Mouse (Mus musculus): ENCODE measurements around the gene Abca2.
"Not testable (repeated sequence)": the region's sequence is repeated elsewhere in the genome, so short reads cannot be mapped to it uniquely, and the experiment has no call there.

The Abca2 gene

DNA sequence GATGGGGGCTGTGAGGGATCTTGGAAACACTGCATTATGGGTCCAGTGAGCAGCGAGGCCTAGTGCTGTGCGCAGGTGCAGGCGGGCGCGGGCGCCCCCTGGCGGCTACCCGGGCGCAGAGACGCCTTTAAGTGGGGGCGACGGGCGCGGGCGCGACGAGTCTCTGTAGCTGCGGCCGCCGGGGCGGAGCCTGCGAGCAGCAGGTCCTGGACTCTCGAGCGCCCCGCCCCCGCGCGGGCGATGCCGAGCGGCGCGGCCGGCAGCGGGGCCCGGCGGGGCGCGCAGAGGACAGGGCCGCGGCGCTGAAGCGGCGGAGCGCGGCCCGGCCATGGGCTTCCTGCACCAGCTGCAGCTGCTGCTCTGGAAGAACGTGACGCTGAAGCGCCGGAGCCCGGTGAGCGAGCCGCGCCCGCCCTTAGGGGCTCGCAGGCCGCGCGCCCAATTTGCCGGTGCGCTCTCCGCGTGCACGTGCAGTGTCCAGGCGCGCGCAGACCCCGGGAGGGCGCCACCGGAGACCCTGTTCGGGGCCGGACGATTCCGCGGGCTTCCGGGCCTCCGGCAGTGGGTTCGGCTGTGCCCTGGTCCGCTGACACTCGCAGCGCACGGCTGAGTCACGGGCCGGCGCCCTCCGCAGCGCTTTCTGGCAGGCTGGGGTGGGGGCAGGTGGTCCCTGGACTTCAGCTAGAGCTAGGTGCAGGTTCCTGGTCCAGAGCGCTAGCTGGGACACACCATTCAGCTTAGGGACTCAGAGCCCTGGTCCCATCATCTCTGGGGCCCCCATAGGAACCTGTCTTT, at the start of gene Abca2:
Gene Abca2, plus strand, starts transcription at position 262 of the 795 bp plus-strand sequence.
- peak; percentile 96 for DNase-seq

DNA sequence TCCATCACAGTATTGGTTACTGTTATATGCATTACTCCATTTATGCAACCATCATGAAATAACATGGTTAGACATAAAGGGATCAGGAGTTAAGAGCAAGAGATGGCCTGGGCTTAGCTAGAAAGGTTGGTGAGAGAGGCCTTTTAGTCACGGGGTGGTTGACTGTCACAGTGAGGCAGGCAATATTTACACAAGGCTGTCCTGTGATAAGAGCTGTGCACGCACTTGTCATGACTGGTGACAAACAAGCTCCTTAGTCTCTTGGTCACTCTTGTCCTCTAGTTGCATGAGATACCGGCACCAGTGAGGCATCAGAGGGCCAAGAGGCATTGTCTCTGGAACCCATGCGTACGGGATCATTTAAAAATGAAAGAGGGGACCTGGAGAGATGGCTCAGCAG, 44.0 kb upstream of the Abca2 start:
- no peak for DNase-seq

DNA sequence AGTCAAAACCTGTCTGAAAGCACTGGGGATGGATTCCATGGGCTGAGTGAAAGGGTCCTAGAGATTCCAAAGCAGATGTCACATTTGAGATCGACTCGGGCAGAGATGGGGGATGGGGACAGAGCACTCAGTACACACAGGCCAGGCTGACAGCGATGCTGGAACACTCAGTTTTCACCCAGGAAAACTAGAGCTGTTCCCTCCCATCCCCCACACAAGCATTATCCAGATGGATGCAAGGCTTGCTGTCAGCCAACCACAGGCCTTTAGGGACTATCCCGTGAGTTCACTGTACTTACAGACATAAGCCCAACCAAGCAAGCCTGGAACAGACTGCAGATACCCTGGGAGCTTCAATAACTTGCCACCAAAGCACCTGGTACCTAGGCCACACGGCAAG, 37.2 kb upstream of the Abca2 start:
- no peak for DNase-seq

DNA sequence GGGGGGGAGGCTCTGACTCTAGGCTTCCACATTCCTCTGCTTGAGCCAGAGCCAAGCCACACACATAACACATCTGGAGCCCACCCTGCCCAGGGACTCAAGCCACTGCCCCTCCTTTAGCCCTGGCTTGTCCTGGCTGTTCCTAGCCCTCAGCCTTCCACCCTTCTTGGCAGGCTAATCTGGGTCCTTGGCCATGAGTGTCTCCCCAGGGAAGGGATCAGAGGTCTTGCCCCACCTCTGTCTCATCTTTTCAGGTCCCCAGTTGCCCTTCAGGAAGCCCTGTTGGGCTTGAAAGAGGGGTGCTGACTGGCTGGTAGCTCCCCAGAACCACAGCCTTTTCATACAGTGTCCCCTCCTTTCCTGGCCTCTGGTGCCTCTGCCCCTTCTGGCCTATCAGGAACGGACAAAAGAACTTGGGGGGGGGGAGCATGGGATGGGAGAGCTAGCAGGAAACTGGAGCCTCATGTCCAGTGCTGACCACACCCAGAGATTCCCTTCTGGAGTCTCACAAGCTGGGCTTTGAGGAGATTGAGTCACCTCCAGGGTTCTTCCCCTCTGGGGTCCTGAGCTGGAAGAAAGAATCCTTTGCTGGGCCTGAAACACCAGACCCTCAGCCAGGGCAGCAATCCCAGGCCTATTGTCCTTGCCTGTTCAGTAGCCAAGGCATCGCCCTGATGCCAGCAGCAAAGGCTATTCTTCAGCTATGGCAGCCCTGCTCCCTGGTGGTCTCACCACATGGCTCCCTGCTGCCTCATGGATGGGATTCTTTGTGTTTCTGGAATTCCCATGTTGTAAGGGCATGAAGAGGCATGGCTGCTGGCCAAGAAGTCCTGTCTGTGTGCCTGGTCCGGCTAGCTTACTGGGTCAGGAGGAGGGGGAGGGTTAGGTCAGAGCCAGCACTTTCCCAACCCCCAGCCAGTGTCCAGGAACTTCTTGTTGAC, 34.0 kb upstream of the Abca2 start:
- peak; percentile 27 for DNase-seq

DNA sequence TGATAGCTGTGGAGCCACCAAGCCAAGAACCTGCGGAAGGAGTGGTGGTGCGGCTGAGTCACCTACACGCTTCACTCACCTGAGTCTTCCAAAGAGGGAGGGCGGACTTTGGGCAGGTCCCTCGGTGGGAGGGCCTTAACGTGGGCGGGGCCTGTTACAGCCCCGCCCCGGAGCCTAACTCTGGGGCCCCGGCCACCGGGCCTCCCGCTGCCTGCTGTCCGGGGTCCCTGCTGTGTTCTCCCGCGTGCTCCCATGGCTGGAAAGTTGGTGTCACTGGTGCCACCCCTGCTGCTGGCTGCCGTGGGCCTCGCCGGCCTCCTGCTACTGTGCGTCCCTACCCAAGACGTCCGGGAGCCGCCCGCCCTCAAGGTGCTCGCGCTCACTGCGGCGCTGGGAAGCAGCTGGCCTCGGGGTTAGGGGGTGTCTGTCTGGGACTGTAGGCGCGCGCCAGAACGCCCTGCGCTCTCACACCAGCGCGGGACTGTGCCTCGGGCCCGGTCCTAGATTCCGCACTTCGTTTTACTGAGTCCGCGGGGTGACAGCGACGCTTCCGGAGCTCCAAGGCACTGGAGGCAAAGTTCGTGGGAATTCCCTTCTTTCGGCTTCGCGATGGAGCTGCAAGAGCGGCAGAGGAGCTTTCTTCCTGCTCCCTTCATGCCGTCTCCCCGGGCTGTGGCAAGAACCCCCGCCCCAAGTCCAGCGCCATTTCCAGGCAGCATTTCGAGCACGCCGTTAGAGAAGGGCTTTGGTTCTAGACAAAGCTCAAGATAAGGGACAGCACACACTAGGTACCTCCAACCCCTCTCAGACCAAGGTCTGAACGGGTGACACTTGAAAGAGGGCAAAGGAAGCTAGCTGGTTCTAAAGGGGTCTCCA, 32.5 kb upstream of the Abca2 start, which contains the start of gene Entpd2:
Gene Entpd2, plus strand, starts transcription at position 154 of the 876 bp plus-strand sequence.
- peak; percentile 73 for DNase-seq

DNA sequence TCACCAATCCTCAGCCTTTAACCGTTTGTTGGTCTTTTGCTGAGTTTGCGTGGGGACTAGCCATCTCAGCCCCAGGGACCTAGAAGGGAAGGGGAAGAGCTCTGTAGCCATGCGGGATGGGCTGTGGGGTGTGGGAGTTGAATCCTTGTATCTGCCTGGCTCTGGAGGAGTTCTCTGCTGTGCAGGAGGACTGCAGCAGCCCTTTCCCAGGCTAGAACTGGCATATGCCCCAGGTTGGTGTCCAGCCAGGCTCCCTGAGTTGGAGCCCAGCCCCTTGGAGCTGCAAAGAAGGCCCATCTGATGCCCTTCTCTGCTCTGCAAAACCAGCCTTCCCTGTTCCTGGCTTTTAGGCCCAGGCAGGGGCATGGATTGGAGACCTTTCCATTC, 31.9 kb upstream of the Abca2 start:
- no peak for DNase-seq

DNA sequence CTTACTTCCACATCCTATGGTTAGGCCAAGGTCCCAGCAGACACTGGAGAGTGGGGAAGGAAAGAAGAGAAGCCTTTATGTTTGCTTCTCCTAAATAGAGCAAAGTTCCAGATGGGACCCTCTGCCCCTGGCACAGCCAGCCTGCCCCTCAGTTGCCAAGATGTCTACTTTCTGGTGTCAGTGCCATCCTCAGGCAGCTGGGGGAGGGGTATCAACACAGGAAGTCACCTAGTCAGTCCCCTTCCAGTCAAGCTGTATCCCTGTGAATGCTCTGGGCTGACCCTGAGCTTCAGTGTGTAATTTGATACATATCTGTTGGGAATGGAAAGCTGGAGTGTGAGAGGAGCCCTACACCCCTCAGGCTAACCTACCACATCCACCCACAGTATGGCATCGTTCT, 31.5 kb upstream of the Abca2 start:
- DNase-seq: no peak

DNA sequence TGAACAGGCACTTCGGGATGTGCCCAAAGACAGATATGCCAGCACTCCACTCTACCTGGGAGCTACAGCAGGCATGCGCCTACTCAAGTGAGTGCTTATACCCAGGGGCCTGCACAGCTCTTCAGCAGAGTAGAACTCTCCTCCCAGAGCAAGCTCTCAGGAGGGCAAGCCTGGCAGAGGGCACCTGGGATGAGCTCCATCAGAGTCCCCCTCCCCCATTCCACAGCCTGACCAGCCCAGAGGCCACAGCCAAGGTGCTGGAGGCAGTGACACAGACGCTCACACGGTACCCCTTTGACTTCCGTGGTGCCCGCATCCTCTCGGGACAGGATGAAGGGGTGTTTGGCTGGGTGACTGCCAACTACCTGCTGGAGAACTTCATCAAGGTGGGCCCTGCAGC, 30.4 kb upstream of the Abca2 start:
- DNase-seq: no peak

DNA sequence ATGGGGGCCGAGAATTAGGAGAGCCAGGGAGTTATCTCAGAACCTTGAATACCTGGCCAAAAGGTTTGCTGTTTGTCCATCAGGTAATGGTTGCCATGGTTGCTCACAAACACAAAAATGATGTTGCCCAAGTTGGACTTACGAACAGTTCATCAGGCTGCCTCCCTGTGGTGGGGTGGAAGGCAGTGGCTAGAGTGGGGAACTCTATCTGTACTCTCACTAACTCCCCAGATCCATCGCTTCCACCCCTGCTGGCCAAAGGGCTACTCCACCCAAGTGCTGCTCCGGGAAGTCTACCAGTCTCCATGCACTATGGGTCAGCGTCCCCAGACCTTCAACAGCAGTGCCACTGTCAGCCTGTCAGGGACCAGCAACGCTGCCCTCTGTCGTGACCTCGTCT, 29.5 kb upstream of the Abca2 start, which contains the start of gene Npdc1:
Gene Npdc1, plus strand, starts transcription at position 301 of the 400 bp plus-strand sequence.
- no peak for DNase-seq

DNA sequence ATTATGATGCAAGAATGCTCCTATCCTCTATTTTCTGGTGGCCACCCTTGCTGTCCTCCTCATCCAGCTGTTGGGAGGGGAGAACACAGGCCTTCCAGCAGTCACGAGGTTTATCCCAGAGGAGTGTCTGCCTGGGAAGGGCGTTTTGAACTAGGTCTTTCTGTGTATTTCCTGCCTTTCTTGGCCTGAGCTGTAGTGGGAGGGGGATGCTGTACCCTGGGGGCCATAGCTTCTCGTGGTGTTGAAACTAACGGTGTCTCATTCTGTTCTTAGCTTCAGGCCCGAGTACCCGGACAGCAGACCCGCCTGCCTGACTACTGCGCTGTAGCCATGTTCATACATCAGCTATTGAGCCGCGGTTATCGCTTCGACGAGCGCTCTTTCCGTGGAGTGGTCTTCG, 28.2 kb upstream of the Abca2 start:
- no peak for DNase-seq

DNA sequence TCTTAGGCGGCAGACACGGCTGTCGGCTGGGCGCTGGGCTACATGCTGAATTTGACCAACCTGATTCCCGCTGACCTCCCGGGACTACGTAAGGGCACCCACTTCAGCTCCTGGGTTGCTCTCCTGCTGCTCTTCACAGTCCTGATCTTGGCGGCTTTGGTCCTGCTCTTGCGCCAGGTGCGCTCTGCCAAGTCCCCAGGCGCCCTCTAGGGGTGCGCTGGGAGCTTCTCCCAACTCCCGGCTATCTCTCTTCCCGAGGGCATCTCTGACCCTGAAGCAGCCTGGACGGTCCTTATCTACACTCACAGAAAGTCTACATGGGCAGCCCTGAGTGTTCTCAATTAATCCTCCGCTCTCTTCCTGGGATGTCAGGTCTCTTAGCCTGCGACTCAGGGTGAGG, 27.7 kb upstream of the Abca2 start:
- peak; percentile 65 for DNase-seq

DNA sequence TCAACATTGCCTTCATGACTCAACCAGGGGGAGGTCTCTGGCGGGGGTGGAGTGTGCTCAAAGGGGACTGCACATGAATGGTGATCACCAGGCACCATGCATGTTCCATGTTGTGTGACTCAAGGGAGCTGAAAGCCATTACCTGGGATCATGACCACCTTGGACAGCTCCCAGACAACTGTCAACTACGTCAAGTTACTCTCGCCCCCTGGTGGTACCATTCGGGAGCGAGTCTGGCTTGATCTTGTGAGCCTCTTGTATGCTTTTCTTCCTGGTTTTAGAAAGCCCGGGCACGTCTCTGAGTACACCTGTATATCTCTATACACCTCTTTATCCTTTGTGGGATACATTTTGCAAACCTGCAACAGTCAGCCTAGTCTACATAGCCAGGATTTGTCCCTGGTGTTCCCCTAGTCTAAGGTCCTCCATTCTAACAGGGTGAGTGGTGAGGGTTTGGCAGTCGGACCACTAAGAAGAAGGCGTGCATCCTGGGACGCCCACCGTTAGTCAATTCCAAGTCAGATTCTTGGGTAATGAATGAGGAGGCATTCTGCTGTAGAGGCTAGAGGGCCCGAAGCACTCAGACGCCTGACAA, 26.0 kb upstream of the Abca2 start:
- DNase-seq: peak; percentile 92

DNA sequence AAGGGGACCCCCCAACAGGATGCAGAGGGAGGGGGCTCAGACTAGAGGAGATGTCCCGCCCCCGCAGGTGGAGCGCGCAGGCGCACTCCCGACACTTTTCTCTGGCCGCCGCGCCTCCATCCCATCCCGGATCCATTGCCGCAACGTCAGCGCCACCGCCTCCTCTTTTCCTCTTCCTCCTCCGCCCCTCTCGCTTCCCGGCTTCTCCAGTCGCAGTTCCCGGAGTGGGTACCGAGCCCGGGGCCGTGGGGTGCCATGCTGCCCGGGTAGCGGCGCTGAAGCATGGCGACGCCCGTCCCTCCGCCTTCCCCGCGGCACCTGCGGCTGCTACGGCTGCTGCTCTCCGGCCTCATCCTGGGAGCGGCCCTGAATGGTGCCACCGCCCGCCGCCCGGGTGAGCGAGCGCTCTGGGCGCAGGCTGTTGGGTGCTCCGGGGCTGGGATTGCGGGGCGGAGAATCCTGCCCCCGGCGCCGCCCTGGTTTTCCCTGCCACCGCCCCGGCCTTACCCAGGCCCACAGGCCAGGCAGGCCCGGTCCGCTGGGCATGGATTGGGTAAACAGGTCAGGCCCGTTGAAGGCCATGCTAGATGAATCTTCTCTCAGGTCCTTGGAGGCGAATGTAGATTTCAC, 25.4 kb upstream of the Abca2 start:
- DNase-seq: peak; percentile 54

DNA sequence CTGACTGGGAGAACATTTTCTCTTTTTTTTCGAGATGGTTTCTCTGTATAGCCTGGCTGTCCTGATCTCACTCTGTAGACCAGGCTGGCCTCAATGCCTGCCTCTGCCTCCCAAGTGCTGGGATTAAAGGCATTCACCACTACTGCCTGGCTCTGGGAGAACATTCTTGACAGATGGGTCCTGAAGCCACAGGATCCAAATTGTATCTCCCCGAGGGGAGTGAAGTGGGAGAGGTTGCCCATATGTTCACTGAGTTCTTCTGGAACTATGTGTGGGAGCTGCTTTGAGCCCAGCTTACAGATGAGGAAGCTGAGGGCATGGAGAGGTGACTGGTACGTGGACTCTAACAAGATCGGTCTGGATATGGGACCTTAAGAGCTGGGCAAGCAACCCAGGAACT, 24.5 kb upstream of the Abca2 start:
- no peak for DNase-seq

DNA sequence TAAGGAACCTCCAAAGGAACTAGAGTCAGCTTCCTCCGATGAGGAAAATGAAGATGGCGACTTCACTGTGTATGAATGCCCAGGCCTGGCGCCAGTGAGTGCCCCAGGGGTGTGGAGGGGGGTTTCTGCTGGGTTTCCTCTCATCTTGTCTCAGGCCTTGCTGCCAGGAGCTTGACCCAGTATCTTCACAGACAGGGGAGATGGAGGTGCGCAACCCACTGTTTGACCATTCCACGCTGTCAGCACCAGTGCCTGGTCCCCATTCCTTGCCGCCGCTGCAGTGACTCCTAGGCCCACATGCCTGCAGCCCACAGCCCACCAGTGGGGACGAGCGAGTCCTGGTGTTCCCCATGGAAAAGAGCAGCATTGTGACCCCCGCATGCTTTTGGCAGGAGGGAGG, 19.6 kb upstream of the Abca2 start:
- no peak for DNase-seq

DNA sequence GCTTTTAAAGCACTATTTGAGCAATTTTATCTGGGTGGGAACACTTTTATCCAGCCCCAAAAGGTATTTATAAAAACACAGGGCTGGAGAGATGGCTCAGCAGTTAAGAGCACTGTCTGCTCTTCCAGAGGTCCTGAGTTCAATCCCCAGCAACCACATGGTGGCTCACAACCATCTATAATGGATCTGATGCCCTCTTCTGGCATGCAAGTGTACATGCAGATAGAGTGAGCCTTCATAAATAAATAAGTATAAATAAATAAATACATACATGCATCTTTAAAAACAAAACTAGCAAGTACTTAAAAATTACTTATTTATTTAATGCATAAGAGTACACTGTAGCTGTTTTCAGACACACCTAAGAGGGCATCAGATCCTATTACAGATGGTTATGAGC, 15.1 kb upstream of the Abca2 start:
- not testable (repeated sequence) for DNase-seq

DNA sequence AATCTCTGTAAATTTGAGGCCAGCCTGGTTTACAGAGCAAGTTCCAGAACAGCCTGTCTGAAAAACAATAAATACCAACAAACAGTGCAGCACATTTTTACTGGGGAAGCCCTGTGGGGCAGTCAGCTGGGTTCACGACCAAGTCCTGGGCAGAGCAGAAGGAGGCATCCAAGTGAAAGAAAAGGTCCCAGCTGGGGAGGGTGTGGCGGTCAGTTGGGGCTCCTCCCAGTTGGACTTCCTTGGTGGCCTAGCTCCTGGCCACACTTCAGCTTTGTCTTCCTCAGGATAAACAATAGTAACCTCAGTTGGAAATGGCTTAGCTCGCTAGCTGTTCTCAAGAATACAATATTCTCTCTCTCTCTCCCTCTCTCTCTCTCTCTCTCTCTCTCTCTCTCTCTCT, 11.1 kb upstream of the Abca2 start:
- DNase-seq: no peak

DNA sequence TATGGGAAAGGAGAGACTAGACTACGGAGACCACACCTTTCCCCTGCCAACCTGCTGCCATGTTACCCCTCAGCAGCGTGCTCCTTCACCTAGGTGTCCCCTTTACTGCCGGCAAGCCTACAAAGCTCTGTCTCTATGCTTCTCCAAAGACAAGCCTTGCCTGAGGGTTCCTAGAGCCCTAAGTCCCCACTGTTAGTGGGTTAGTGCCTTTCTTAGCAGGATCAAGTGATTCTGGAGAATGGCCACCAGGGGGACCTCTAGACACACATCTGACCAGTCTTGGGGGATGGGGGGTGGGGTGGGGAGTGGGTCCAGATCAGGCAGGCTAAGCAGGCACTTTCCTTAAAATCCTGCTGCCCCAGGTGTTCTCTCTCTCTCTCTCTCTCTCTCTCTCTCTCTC, 6.6 kb upstream of the Abca2 start:
- DNase-seq: peak; percentile 51

DNA sequence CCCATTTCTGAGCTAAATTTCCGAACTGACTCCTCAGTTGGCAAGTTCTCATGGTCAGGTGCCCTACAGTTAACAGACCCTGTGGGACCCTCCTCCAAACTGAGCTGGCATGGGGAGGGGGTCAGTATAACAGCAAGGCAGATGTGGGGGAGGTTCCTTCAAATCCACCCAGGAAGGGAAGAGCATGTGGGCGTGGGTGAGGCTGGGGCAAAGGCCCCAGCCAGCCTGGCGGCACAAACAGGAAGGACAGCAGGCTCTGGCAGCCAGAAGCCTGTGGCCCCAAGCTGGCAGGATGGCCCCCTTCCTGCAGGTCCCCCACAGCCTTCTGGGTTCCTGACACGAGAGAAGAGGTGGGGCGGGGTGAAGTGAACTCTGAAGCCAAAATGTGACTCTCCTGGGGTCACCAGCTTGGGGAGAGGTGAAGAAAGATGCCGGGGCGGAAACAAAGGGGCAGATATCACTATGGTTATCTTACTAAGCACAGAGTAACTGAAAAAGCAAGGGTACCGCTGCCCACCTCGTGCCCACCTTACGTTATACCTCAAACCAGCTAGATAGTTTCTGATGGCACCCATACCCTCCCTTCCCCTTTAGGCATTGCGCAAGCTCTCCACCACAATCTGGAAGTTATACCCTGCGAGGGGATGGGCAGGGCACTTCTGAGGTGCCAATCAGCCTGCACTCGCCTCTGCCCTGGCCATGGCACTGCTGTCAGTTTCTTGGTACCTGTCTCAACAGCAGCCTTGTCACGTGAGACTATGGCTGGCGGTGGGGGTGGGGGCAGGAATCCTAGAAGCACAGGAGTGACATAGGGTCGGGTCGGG, 5.7 kb upstream of the Abca2 start, which contains the start of gene Fut7:
Gene Fut7, plus strand, starts transcription at position 681 of the 824 bp plus-strand sequence.
- DNase-seq: no peak

DNA sequence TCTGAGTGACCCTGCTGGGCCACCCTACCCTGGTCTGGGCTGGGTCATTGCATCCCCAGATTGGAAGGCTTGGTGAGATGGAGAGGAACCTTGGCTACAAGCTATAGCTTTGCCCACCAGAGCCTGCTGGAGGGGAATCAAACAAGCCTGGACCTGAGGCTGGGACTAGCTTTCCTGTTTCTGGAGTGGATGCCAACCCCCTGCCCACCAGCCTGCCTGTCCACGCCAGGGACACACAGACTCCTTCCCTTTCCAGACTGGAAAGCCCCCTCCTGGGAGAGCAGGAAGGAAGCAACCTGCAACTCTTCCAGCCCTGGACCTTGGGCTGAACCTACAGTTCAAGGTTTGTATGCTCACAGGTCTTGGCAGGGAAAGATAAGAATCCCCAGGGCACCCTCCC, 4.9 kb upstream of the Abca2 start:
- no peak for DNase-seq

DNA sequence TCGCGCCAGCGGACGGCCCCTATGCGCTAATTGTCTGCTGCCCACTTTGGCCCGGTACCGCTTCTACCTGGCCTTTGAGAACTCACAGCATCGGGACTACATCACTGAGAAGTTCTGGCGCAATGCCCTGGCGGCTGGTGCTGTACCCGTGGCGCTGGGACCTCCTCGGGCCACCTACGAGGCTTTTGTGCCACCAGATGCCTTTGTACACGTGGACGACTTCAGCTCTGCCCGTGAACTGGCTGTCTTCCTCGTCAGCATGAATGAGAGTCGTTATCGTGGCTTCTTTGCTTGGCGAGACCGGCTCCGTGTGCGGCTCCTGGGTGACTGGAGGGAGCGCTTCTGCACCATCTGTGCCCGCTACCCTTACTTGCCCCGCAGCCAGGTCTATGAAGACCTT, 3.0 kb upstream of the Abca2 start:
- no peak for DNase-seq
